Mouse (Mus musculus) ES-Bruce4 (cell line): ENCODE results near the gene Tmem120b. TPM values are rescaled to one million over a fixed set of nuclear protein-coding genes. Genes with fewer than 3 reads are reported as not detected.

Source experiments
- H3K27ac ChIP-seq: 2 replicates; pipeline ENCODE4 v1.5.1; 2012; ENCODE audit warnings: low read length, inconsistent platforms; ENCODE audit not compliant: insufficient read depth
- H3K27me3 ChIP-seq: 2 replicates; pipeline ENCODE4 v1.6.1; 2012; ENCODE audit warnings: mild to moderate bottlenecking, low read length, inconsistent platforms; ENCODE audit not compliant: control insufficient read depth, poor library complexity, insufficient read depth, severe bottlenecking
- H3K36me3 ChIP-seq: 2 replicates; pipeline ENCODE4 v1.6.1; 2012; ENCODE audit warnings: inconsistent platforms, mild to moderate bottlenecking, low read length, moderate library complexity; ENCODE audit not compliant: control insufficient read depth, poor library complexity, insufficient read depth, severe bottlenecking
- H3K4me1 ChIP-seq: one replicate; pipeline ENCODE4 v1.8.1; 2011; ENCODE audit warnings: low read length; ENCODE audit not compliant: control insufficient read depth, insufficient read depth
- H3K4me3 ChIP-seq: 2 replicates; pipeline ENCODE4 v1.5.1; 2011; ENCODE audit warnings: low read depth, mild to moderate bottlenecking, low read length
- H3K9ac ChIP-seq: 2 replicates; pipeline ENCODE4 v1.6.1; 2012; ENCODE audit warnings: low read depth, mild to moderate bottlenecking, inconsistent platforms; ENCODE audit not compliant: poor library complexity, severe bottlenecking
- H3K9me3 ChIP-seq: replicated peaks from 2 replicates; pipeline ENCODE4 v1.6.1; 2012; ENCODE audit warnings: mild to moderate bottlenecking, low read length, inconsistent platforms; ENCODE audit not compliant: control insufficient read depth, poor library complexity, insufficient read depth, severe bottlenecking
- CTCF ChIP-seq: IDR thresholded peaks from one replicate; pipeline ENCODE4 v1.8.1; 2011; ENCODE audit warnings: low read depth, low read length
- EP300 ChIP-seq: IDR thresholded peaks from 2 replicates; pipeline ENCODE4 v1.6.1; 2011; ENCODE audit warnings: low read depth, low read length; ENCODE audit not compliant: insufficient read depth
- POLR2A ChIP-seq: IDR thresholded peaks from one replicate; pipeline ENCODE4 v1.8.1; 2011; ENCODE audit warnings: low read length; ENCODE audit not compliant: insufficient read depth
- polyA plus RNA-seq: library from polyadenylated mRNA; stranded (reverse); fragments of >200 nt; gene quantifications from 2 replicates; pipeline ENCODE4 v1.2.4, GENCODE M21; 2011; ENCODE audit warnings: low read depth; ENCODE audit not compliant: missing spikeins, insufficient read depth, insufficient read length

Tmem120b gene
- polyA plus RNA-seq, 1 experiment, result 8.9 TPM

DNA sequence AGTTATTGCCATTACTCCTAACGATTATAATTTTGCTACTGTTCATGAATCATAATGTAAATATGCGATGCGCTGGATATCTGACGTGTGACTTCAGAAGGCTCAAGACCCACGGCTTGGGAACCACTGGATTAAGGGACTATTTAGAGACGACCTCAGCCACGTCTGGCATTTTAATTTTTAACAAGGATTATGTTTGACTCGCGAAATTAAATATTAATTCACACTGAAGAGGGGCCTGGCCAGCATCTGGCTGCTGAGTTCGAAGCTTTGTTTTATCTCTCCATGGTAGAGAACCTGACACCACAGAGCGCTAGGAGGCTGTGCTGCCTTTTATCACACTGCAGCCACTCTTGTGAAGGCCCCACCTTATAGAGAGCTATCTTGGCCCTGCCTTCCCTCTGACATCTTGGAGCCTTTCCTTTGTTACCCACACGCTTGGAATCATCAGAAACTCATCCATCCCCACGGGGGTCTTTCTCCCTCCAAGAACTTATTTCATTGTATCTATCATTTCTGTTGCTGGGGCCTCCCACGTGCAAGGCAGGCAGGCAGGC, 24.9 kb downstream of the Tmem120b start:
- Histone ChIP-seq H3K9ac (no peak overlapping the region), H3K4me1 (no peaks in the 10 kb centered on the region), H3K27ac (no peak overlapping the region), H3K4me3 (no peak overlapping the region), H3K36me3 (no peaks in the 10 kb centered on the region), H3K9me3 (no peaks in the 10 kb centered on the region), H3K27me3 (no peaks in the 10 kb centered on the region)
- no peak for TF ChIP-seq POLR2A
- no peak for TF ChIP-seq EP300
- TF ChIP-seq CTCF, result no peak

DNA sequence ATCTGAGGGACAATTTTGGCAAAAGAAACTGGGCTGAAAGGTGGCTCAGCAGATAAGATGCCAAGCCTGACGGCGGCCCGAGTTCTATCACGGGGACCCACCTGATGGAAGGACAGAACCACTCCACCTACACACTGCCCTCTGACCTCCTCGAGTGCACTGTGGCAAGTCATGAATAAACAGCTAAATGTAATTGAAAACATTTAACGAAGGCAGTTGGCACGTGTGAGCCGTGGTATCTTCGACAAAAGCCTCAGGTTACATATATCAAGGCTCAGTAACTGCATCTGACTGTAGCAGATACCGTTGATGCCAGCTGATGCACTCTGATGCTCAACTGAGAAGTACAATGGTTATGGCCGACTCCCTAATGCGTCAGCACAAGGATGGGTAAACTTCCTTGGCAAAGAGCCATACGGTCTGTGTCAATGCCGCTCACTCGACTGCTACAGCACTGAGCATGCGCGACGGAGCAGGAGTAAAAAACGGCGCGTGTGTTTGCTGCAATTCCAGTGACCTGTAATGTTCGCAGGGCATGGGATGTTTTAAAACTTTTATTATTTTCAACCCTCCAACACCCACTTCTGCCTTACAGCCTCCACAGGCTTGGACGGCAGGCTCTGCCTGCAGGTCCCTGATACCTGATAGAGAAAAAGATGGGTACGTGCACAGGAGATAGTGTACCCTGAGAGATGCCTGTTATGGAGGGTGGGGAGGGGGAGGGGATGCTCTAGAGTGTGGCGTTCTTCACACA, 26.2 kb downstream of the Tmem120b start:
- Histone ChIP-seq H3K36me3 (no peaks in the 10 kb centered on the region), H3K9me3 (no peaks in the 10 kb centered on the region), H3K9ac (no peak overlapping the region), H3K27ac (no peak overlapping the region), H3K4me1 (no peaks in the 10 kb centered on the region), H3K27me3 (no peaks in the 10 kb centered on the region), H3K4me3 (no peak overlapping the region)
- TF ChIP-seq EP300 (no peak), POLR2A (no peak), CTCF (no peak)

DNA sequence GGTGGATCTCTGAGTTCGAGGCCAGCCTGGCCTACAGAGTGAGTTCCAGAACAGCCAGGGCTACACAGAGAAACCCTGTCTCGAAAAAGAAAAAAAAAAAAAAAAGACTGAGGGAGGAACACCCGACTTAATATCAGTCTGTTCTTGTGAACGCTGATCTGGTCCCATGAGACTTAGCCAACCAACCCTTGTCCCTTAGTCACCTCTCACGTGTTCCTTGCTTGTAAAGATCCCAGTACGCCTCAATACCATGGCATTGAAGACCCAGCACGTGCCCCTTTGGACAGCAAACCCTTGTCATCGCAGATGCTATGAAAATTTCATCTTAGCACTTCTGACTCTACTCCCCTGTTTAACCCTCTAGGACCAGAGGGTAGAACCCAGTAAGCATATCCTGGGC, 28.1 kb downstream of the Tmem120b start:
- H3K4me3 ChIP-seq, result no peak overlapping the region
- H3K27me3 ChIP-seq, result no peaks in the 10 kb centered on the region
- H3K9ac ChIP-seq, result no peak overlapping the region
- H3K36me3 ChIP-seq, result no peaks in the 10 kb centered on the region
- H3K9me3 ChIP-seq, result no peaks in the 10 kb centered on the region
- no peaks in the 10 kb centered on the region for H3K4me1 ChIP-seq
- H3K27ac ChIP-seq, result no peak overlapping the region
- TF ChIP-seq EP300 (no peak), POLR2A (no peak), CTCF (no peak)

DNA sequence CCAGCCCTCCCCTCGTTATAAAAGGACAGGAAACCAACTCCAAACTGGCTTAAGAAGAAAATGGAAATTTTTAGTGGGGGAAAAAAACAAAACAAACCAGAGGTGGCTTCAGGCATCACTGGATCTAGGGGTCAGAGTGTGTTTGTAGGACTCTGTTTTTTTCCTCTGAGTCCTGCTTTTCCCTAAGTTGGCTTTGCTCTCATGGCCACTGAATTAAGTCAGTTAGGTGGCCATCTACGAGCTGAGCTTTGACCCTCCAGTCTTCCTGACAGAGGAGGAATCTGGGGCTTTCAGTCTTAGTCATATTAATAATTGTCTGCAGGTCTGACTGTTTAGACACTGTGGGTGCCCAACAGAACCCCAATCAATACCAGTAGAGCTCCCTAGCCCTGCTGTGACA, 30.3 kb downstream of the Tmem120b start:
- Histone ChIP-seq H3K4me3 (no peak overlapping the region), H3K9ac (no peak overlapping the region), H3K27me3 (no peaks in the 10 kb centered on the region), H3K9me3 (no peaks in the 10 kb centered on the region), H3K36me3 (no peaks in the 10 kb centered on the region), H3K4me1 (no peaks in the 10 kb centered on the region), H3K27ac (no peak overlapping the region)
- TF ChIP-seq EP300 (no peak), CTCF (no peak), POLR2A (no peak)

DNA sequence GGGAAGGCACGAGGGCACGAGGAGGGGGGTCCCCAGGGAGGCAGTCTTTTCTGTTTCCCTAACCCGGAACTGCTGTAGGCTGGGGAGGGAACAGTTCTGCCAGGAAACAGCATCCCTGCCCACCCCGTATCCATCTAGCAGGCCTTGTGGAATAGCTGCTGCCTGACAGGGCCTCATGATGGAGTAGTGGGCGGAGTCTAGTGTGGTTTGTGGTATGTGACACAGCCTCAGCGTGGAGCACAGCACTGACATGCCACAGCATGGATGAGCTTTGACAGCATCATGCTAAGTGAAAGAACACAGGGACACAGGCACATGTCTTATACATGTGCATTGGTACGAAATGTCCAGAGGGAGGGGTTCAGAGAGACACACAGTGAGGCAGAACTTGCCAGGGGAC, 34.2 kb downstream of the Tmem120b start:
- TF ChIP-seq CTCF (no peak), POLR2A (no peak), EP300 (no peak)
- Histone ChIP-seq H3K36me3 (no peaks in the 10 kb centered on the region), H3K9ac (no peak overlapping the region), H3K4me1 (no peaks in the 10 kb centered on the region), H3K27me3 (no peaks in the 10 kb centered on the region), H3K9me3 (no peaks in the 10 kb centered on the region), H3K4me3 (no peak overlapping the region), H3K27ac (no peak overlapping the region)

DNA sequence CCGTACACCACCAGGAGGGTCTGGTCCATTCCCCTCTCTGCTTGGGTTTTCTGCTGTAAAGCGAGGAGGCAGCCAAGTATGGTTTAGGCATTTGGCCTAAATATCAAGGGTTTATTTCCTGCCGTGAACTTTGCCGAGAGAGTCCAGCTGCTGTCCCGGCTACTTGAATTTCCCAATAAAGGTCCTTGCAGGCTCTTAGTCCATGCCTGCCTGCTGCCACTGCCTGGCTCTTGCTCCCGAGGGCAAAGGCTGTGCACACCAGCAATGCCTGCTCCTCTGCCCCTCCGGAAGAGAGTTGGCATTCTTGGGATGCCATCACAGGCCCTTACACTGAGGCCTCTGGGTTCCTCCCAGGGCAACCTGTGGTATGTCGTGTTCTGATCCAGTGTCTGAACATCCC, 35.3 kb downstream of the Tmem120b start:
- Histone ChIP-seq H3K4me3 (no peak overlapping the region), H3K4me1 (no peaks in the 10 kb centered on the region), H3K27me3 (no peaks in the 10 kb centered on the region), H3K9ac (no peak overlapping the region), H3K9me3 (no peaks in the 10 kb centered on the region), H3K27ac (no peak overlapping the region), H3K36me3 (no peaks in the 10 kb centered on the region)
- TF ChIP-seq CTCF (no peak), POLR2A (no peak), EP300 (no peak)
